Mouse (Mus musculus) adrenal gland, adult 18-20 months (tissue): Measurements from ENCODE around the gene Gm4788. TPM values are rescaled to one million over a fixed set of nuclear protein-coding genes. Genes with fewer than 3 reads are reported as not detected.
"Not testable (repeated sequence)": the region's sequence is repeated elsewhere in the genome, so short reads cannot be mapped to it uniquely, and the experiment has no call there.

Experiments
- DNase-seq, 2 experiments: peaks; one replicate each; pipeline ENCODE4 v3.0.0; 2021 to 2022; ENCODE audit warnings: low spot score in 2 of 2
- long read RNA-seq, 2 experiments: library from polyadenylated mRNA; stranded (forward); transcript quantifications; one replicate each; pipeline ENCODE4 v2.0.0; 2021
- total RNA-seq, 2 experiments: library from RNA; stranded (reverse); gene quantifications; 1 replicate in 1 of 2; 2 replicates in 1 of 2; pipeline ENCODE4 v1.2.3; 2021

Gene Gm4788
- under 1 TPM; 0.35 to 0.70 TPM for total RNA-seq
- long read RNA-seq, experiment 1: 0 reads
- long read RNA-seq, experiment 2: 0 reads

GRCm38 (mm10) chr1:139781143-139781542 lies at the start of gene Gm4788:
TSS of gene Gm4788 (minus strand) at chr1:139781243.
- no peak for DNase-seq

- no peak for DNase-seq
These were observed 27.6 kb upstream of the Gm4788 start for GRCm38 (mm10) chr1:139808594-139808993.

GRCm38 (mm10) chr1:139769913-139770312 lies 11.1 kb downstream of the Gm4788 start:
- not testable (repeated sequence) for DNase-seq

GRCm38 (mm10) chr1:139716681-139717080 lies 64.4 kb downstream of the Gm4788 start:
- not testable (repeated sequence) for DNase-seq

- not testable (repeated sequence) for DNase-seq
These were observed 64.8 kb downstream of the Gm4788 start for GRCm38 (mm10) chr1:139716249-139716648.

- DNase-seq: not testable (repeated sequence)
These were observed 131.1 kb downstream of the Gm4788 start for GRCm38 (mm10) chr1:139649921-139650320.

Other genes starting within 250 kb of the Gm4788 start
- gene Cfhr1, start 221.0 kb downstream of the Gm4788 start, total RNA-seq: not detected
- 1 to 10 TPM; 2.8 to 4.8 TPM for gene Cfhr2, start 77.5 kb upstream of the Gm4788 start, total RNA-seq